Mouse (Mus musculus) left cerebral cortex, postnatal 14 days (tissue): ENCODE results near the gene Rcn1. TPM values are rescaled to one million over a fixed set of nuclear protein-coding genes. Genes with fewer than 3 reads are reported as not detected.

Experiments used
- DNase-seq, 2 experiments: peaks; one replicate each; pipeline ENCODE4 v3.0.0; 2021 to 2022; ENCODE audit warnings: low spot score in 2 of 2, mixed read lengths in 1 of 2
- intact Hi-C: fragments of 180-260 bp; cut with DNase I; formaldehyde crosslinking; loops from one replicate; pipeline ENCODE4 v1.15.1; 2025
- long read RNA-seq, 2 experiments: library from polyadenylated mRNA; stranded (forward); transcript quantifications; one replicate each; pipeline ENCODE4 v2.0.0; 2021
- total RNA-seq, 2 experiments: library from RNA; stranded (reverse); gene quantifications; 2 replicates each; pipeline ENCODE4 v1.2.3; 2021

Rcn1 gene
- 10 to 100 TPM; 32.8 to 33.7 TPM for total RNA-seq
- long read RNA-seq, experiment 1, transcript Rcn1-201 (6 exons, 2,720 nt), result major isoform, 59 of 62 reads
- long read RNA-seq, experiment 1, partial matches to known transcripts, result 3 of 62 reads
- long read RNA-seq, experiment 1, other reads (novel, unspliced or antisense), result 0 of 62 reads
- long read RNA-seq, experiment 2, transcript Rcn1-201 (6 exons, 2,720 nt), result major isoform, 53 of 54 reads
- long read RNA-seq, experiment 2, partial matches to known transcripts, result 0 of 54 reads
- long read RNA-seq, experiment 2, other reads (novel, unspliced or antisense), result 1 of 54 reads

GRCm38 (mm10) chr2:105399085-105399891 is at the start of gene Rcn1:
TSS of gene Rcn1 (minus strand) at chr2:105399319.
- intact Hi-C loops, result no loop called here

GRCm38 (mm10) chr2:105444072-105444471 is 45.0 kb upstream of the Rcn1 start:
- no peak for DNase-seq
- intact Hi-C loops, result no loop called here

More at GRCm38 (mm10) chr2:105399085-105399891, at the start of gene Rcn1:
- DNase-seq, result peak; percentile 26 to 38

- intact Hi-C loops, result no loop called here
- DNase-seq, result no peak
Observed at GRCm38 (mm10) chr2:105439022-105439421, 39.9 kb upstream of the Rcn1 start.

GRCm38 (mm10) chr2:105438525-105438924 is 39.4 kb upstream of the Rcn1 start:
- intact Hi-C loops, result no loop called here
- no peak for DNase-seq

- intact Hi-C loops, result no loop called here
- DNase-seq, result peak in 1 of 2 experiments; percentile 17
Observed at GRCm38 (mm10) chr2:105432927-105433326, 33.8 kb upstream of the Rcn1 start.

GRCm38 (mm10) chr2:105430373-105430772 is 31.3 kb upstream of the Rcn1 start:
- intact Hi-C loops, result no loop called here

GRCm38 (mm10) chr2:105429899-105430298 is 30.8 kb upstream of the Rcn1 start:
- no peak for DNase-seq
- intact Hi-C loops, result loop anchor here (2.0 to 5.0 kb wide), 3 partner anchors 63 to 173 kb away; no protein-coding TSS in a partner anchor

More at GRCm38 (mm10) chr2:105430373-105430772, 31.3 kb upstream of the Rcn1 start:
- DNase-seq, result no peak

- no peak for DNase-seq
- intact Hi-C loops, result loop anchor here (2.0 to 5.0 kb wide), 3 partner anchors 61 to 171 kb away; no protein-coding TSS in a partner anchor
Observed at GRCm38 (mm10) chr2:105428467-105428866, 29.3 kb upstream of the Rcn1 start.

GRCm38 (mm10) chr2:105428029-105428428 is 28.9 kb upstream of the Rcn1 start:
- DNase-seq, result peak; percentile 20 to 75
- intact Hi-C loops, result loop anchor here (2.0 to 5.0 kb wide), 3 partner anchors 61 to 171 kb away; no protein-coding TSS in a partner anchor

GRCm38 (mm10) chr2:105427447-105427846 is 28.3 kb upstream of the Rcn1 start:
- DNase-seq, result no peak
- intact Hi-C loops, result loop anchor here (5.0 kb wide), 2 partner anchors 60 to 170 kb away; no protein-coding TSS in a partner anchor

- DNase-seq, result no peak
- intact Hi-C loops, result no loop called here
Observed at GRCm38 (mm10) chr2:105418629-105419227, 19.6 kb upstream of the Rcn1 start.

GRCm38 (mm10) chr2:105417663-105418062 is 18.5 kb upstream of the Rcn1 start:
- intact Hi-C loops, result no loop called here
- DNase-seq, result no peak

GRCm38 (mm10) chr2:105416660-105417348 is 17.7 kb upstream of the Rcn1 start:
- intact Hi-C loops, result no loop called here
- DNase-seq, result peak; percentile 45 to 59

- intact Hi-C loops, result no loop called here
- DNase-seq, result peak; percentile 31 to 75
Observed at GRCm38 (mm10) chr2:105416046-105416659, 17.0 kb upstream of the Rcn1 start.

GRCm38 (mm10) chr2:105414309-105414708 is 15.2 kb upstream of the Rcn1 start:
- no peak for DNase-seq
- intact Hi-C loops, result no loop called here

GRCm38 (mm10) chr2:105409253-105409652 is 10.1 kb upstream of the Rcn1 start:
- intact Hi-C loops, result no loop called here
- DNase-seq, result no peak

- DNase-seq, result no peak
- intact Hi-C loops, result no loop called here
Observed at GRCm38 (mm10) chr2:105408511-105408910, 9.4 kb upstream of the Rcn1 start.

- no peak for DNase-seq
- intact Hi-C loops, result no loop called here
Observed at GRCm38 (mm10) chr2:105402180-105402579, 3.1 kb upstream of the Rcn1 start.

GRCm38 (mm10) chr2:105400558-105400957 is 1.4 kb upstream of the Rcn1 start:
- DNase-seq, result no peak
- intact Hi-C loops, result no loop called here
